In genomic region chr4:114460401-114460800, GRCm38 (mm10) we compare ENCODE assay signal across 22 mouse cellular contexts. TPM values are rescaled to one million over a fixed set of nuclear protein-coding genes. Genes with fewer than 3 reads are reported as not detected.
DNase-seq lines count a peak whose midpoint lies in the region; ATAC-seq and TF ChIP-seq lines count a peak whose summit lies in the region.
"Had no signal": no experiment of that assay in that cellular context is flagged by ENCODE, and none has a peak within 500 bp of the region (broad histone marks: within the 10 kb centered on the region; RNA-seq: fewer than 3 reads in every experiment).

No protein-coding gene starts in this region.

- no peak overlapping the region for H3K4me2 ChIP-seq in forebrain, embryonic 15.5 days (replicated peaks)
- H3K4me2 ChIP-seq: embryonic facial prominence, embryonic 12.5 days; hindbrain, embryonic 12.5 days; liver, embryonic 11.5 days; midbrain, embryonic 11.5 days had no signal

- no peak overlapping the region for H3K9ac ChIP-seq in heart, adult 2 months (ENCODE audit: low read depth, low read length)
- H3K9ac ChIP-seq in forebrain, embryonic 15.5 days (replicated peaks) = no peak overlapping the region
- H3K9ac ChIP-seq: embryonic facial prominence, embryonic 12.5 days; hindbrain, embryonic 12.5 days had no signal

- H3K4me3 ChIP-seq in heart, adult 2 months = no peak overlapping the region
- H3K4me3 ChIP-seq in heart, embryonic 10.5 days = no peak overlapping the region
- H3K4me3 ChIP-seq in forebrain, embryonic 15.5 days = no peak overlapping the region
- H3K4me3 ChIP-seq: embryonic facial prominence, embryonic 12.5 days; hindbrain, embryonic 12.5 days; limb, embryonic 10.5 days had no signal

- DNase-seq in heart, adult 2 months = peak in 1 of 2 experiments; percentile 58
- DNase-seq in heart, embryonic 10.5 days (ENCODE audit: low spot score) = no peak
- peak; percentile 62 to 81 for DNase-seq in left cerebral cortex, adult 18-20 months (ENCODE audit: low spot score in 2 of 2)
- DNase-seq in left cerebral cortex, postnatal 4 days = no peak
- peak; percentile 67 to 70 for DNase-seq in frontal cortex, postnatal 36 days (ENCODE audit: low spot score in 2 of 2)
- peak; percentile 50 to 89 for DNase-seq in left cerebral cortex, postnatal 14 days (ENCODE audit: low spot score in 2 of 2)
- DNase-seq in spleen, adult 18-20 months = no peak
- DNase-seq: gastrocnemius, postnatal 25 days; kidney, adult 9 months; lung, adult 2 months; thymus, postnatal 36 days had no signal

- 0 out of 2 replicates have a peak, but pooled peaks have one; percentile 39 for TF ChIP-seq POLR2A in heart, adult 2 months (IDR thresholded peaks at IDR 0.05; ENCODE audit: insufficient read depth, low read depth, low read length)

- no peak for TF ChIP-seq CTCF in heart, adult 2 months (IDR thresholded peaks at IDR 0.05)

- H3K36me3 ChIP-seq in heart, adult 2 months (ENCODE audit: control insufficient read depth, insufficient read depth, low read length) = peaks cover 4% of the 10 kb centered on the region; the same call in 1 of the 2 replicates
- no peaks in the 10 kb centered on the region for H3K36me3 ChIP-seq in heart, embryonic 10.5 days
- H3K36me3 ChIP-seq in forebrain, embryonic 15.5 days = no peaks in the 10 kb centered on the region
- H3K36me3 ChIP-seq: embryonic facial prominence, embryonic 12.5 days; hindbrain, embryonic 12.5 days; limb, embryonic 10.5 days had no signal

- H3K27ac ChIP-seq in heart, adult 2 months = peak overlapping the region; percentile 87
- no peak overlapping the region for H3K27ac ChIP-seq in heart, embryonic 10.5 days
- no peak overlapping the region for H3K27ac ChIP-seq in forebrain, embryonic 15.5 days (replicated peaks)
- H3K27ac ChIP-seq: embryonic facial prominence, embryonic 12.5 days; hindbrain, embryonic 12.5 days; limb, embryonic 10.5 days; macrophage had no signal

- peaks cover 25% of the 10 kb centered on the region for H3K4me1 ChIP-seq in heart, adult 2 months (ENCODE audit: control insufficient read depth, insufficient read depth, low read length)
- peaks cover 23% of the 10 kb centered on the region for H3K4me1 ChIP-seq in heart, embryonic 10.5 days
- no peaks in the 10 kb centered on the region for H3K4me1 ChIP-seq in forebrain, embryonic 15.5 days
- H3K4me1 ChIP-seq: embryonic facial prominence, embryonic 12.5 days had no signal

- ATAC-seq in forebrain, embryonic 15.5 days (replicated peaks) = no peak
- ATAC-seq: forebrain, embryonic 16.5 days; inflammation-experienced regulatory T-cells, adult 6 months; Patski had no signal

- no peaks in the 10 kb centered on the region for H3K9me3 ChIP-seq in heart, embryonic 10.5 days
- H3K9me3 ChIP-seq in forebrain, embryonic 15.5 days = no peaks in the 10 kb centered on the region
- H3K9me3 ChIP-seq: embryonic facial prominence, embryonic 12.5 days; hindbrain, embryonic 12.5 days; limb, embryonic 10.5 days had no signal

- intact Hi-C loops in heart, adult 2 months (cut with DNase I) = loop anchor here (2.0 to 5.0 kb wide), 4 partner anchors 40 to 162 kb away; partner anchors contain the start of gene Trabd2b
- intact Hi-C loops in left cerebral cortex, postnatal 4 days (cut with DNase I) = no loop called here
- intact Hi-C loops in left cerebral cortex, postnatal 14 days (cut with DNase I) = loop anchor here (10.0 kb wide), 1 partner anchor 174 kb away; no protein-coding TSS in a partner anchor

- H3K79me2 ChIP-seq in heart, adult 2 months (replicated peaks; ENCODE audit: control insufficient read depth, insufficient read depth, low read length) = no peaks in the 10 kb centered on the region

- no peaks in the 10 kb centered on the region for H3K27me3 ChIP-seq in heart, adult 2 months (ENCODE audit: control insufficient read depth, insufficient read depth, low read length)
- peaks cover 32% of the 10 kb centered on the region for H3K27me3 ChIP-seq in heart, embryonic 10.5 days (ENCODE audit: insufficient read depth, poor library complexity, severe bottlenecking)
- no peaks in the 10 kb centered on the region for H3K27me3 ChIP-seq in forebrain, embryonic 15.5 days
- H3K27me3 ChIP-seq: embryonic facial prominence, embryonic 12.5 days; hindbrain, embryonic 12.5 days; Patski had no signal

- peak; percentile 83 for TF ChIP-seq EP300 in heart, adult 2 months (IDR thresholded peaks at IDR 0.05; ENCODE audit: insufficient read depth, low read depth, low read length)

- 44% methylated on average over 5 of the region's 5 CpGs for WGBS in heart, adult 2 months
- WGBS in heart, embryonic 10.5 days = 63% methylated on average over 5 of the region's 5 CpGs
- WGBS in forebrain, embryonic 15.5 days = 78% methylated on average over 5 of the region's 5 CpGs

RNA-seq across cellular contexts. Expression of gene Trabd2b, which starts 53.9 kb away (rescaled TPM):
- 10 to 100 TPM; 60.1 to 69.8 TPM for total RNA-seq in heart, adult 2 months (2021)
- polyA plus RNA-seq in heart, adult 2 months (2012; rRNA removed) = 29.1 and 42.7 TPM in 2 replicates
- 0.65 and 2.2 TPM in 2 replicates for polyA plus RNA-seq in heart, embryonic 10.5 days (2016; fragmentation: Nextera tagmentation; extraction: Ambion mirVana)
- total RNA-seq in left cerebral cortex, adult 18-20 months (2021) = 1 to 10 TPM; 5.2 to 5.4 TPM
- 1 to 10 TPM; 2.2 to 2.7 TPM for total RNA-seq in left cerebral cortex, postnatal 4 days (2021)
- total RNA-seq in left cerebral cortex, postnatal 14 days (2021) = 1 to 10 TPM; 4.1 to 4.9 TPM
- 0.32 and 0.37 TPM in 2 replicates for polyA plus RNA-seq in forebrain, embryonic 15.5 days (2015; fragmentation: Nextera tagmentation; extraction: Ambion mirVana)
- total RNA-seq: common myeloid progenitor, adult 5-6 weeks had no signal
- polyA plus RNA-seq: inflammation-experienced regulatory T-cells, adult 6 months; macrophage had no signal

Comparison
In these comparisons a context has a peak if more than half of its experiments do, and no peak if none do; other contexts are left out.
1. DNase-seq: peak in left cerebral cortex, adult 18-20 months (2 of 2), frontal cortex, postnatal 36 days (2 of 2) and left cerebral cortex, postnatal 14 days (2 of 2); none in heart, embryonic 10.5 days (single experiment), left cerebral cortex, postnatal 4 days (single experiment) and spleen, adult 18-20 months (0 of 2).
2. RNA of gene Trabd2b, which starts 53.9 kb away (total RNA-seq): 60.1 to 69.8 TPM in heart, adult 2 months; 5.2 to 5.4 TPM in left cerebral cortex, adult 18-20 months, 4.1 to 4.9 TPM in left cerebral cortex, postnatal 14 days and 2.2 to 2.7 TPM in left cerebral cortex, postnatal 4 days; every median in the first group is over 4 times any median in the second.